Mouse (Mus musculus) B cell, adult 62 days (primary cell): ENCODE data around the gene Nkx2-1. TPM values are rescaled to one million over a fixed set of nuclear protein-coding genes. Genes with fewer than 3 reads are reported as not detected.

Experiments
- total RNA-seq: library from RNA; stranded (reverse); gene quantifications from 4 replicates; pipeline ENCODE4 v1.2.4, GENCODE M21; 2023

Gene Nkx2-1
- not detected in 4 replicates for total RNA-seq

DNA sequence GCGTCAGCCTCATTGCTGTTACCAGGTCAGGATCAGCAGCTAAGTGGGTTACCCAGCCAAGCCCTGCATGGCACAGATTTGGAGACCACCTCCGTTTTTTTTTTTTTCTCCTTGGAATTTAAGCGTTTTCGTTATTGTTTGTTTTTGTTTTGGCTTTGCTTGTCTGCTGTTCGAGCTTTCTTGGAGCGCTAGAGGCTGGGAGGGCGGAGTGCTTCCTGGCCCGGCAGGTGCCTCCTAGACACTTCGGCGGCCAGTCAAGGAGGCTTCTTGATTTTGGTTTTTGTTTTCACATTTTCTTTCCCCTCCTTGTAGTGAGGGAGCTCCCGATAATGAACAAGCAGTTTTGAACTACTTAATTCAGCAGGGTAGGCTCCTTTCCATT, at the start of gene Nkx2-1:
Nkx2-1 (minus strand) TSS at position 25 of the 382 bp plus-strand sequence.

Other genes with a start within 250 kb of the Nkx2-1 start
- 33.8 to 43.1 TPM (median 37.8 TPM) in 4 replicates for gene Mbip, start 191.0 kb downstream of the Nkx2-1 start, total RNA-seq
- gene Nkx2-9, start 76.4 kb upstream of the Nkx2-1 start, total RNA-seq, result not detected in 4 replicates
- gene Pax9, start 154.9 kb upstream of the Nkx2-1 start, total RNA-seq, result not detected in 4 replicates